Mouse (Mus musculus): ENCODE data around the gene Il34. TPM values are rescaled to one million over a fixed set of nuclear protein-coding genes. Genes with fewer than 3 reads are reported as not detected.
"Not testable (repeated sequence)": the region's sequence is repeated elsewhere in the genome, so short reads cannot be mapped to it uniquely, and the experiment has no call there.

Il34 gene
- total RNA-seq, 4 experiments from 2014 or later, result 51.6 to 101 (median 76.5) TPM

DNA sequence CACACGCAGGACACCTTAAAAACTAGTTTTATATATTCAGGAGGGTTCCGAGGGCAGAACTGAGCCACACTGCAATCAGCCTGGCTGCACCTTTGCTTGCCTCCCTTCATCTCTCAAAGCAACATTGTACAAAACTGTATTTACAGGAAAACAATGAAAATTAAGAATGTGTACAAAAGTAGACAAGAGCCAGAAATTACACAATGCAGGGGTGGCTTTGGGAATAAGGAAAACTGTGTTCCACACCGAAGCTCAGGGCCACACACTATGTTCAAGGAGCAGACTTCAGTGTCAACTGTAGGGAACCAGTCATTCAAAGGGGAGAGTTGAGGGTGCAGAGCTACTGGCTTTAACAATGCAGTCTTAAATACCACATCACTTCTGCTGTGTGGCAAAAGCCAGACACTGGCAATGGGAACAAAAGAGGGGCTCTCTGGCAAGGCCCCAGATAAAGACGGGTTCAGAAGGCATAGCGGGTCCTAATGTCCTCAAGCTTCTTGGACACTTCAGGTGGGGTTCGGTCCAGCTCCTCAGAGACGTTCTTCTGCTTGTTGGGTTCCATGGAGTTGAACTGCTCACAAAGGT is 4.8 kb upstream of the Il34 start:
- DNase-seq, result no peak

DNA sequence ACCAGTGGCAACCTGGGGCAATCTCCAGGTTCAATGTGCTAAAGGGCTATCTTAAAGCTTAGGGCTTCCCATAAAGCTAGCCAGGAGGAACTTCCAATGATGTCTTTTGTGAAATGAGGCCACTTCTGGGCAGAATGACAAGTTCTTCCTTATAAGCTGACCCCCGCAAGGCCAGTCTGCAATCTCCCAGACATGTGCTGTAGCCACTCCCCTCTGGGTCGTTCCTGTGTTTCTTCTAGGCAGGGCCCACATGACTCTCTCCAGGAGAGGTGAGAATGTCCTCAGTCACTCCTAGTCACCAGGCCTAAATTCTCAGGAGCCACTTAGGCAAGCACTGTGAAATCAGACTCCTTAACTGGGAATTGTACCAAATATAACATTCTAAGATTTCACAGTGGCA is 4.1 kb upstream of the Il34 start:
- no peak for DNase-seq

DNA sequence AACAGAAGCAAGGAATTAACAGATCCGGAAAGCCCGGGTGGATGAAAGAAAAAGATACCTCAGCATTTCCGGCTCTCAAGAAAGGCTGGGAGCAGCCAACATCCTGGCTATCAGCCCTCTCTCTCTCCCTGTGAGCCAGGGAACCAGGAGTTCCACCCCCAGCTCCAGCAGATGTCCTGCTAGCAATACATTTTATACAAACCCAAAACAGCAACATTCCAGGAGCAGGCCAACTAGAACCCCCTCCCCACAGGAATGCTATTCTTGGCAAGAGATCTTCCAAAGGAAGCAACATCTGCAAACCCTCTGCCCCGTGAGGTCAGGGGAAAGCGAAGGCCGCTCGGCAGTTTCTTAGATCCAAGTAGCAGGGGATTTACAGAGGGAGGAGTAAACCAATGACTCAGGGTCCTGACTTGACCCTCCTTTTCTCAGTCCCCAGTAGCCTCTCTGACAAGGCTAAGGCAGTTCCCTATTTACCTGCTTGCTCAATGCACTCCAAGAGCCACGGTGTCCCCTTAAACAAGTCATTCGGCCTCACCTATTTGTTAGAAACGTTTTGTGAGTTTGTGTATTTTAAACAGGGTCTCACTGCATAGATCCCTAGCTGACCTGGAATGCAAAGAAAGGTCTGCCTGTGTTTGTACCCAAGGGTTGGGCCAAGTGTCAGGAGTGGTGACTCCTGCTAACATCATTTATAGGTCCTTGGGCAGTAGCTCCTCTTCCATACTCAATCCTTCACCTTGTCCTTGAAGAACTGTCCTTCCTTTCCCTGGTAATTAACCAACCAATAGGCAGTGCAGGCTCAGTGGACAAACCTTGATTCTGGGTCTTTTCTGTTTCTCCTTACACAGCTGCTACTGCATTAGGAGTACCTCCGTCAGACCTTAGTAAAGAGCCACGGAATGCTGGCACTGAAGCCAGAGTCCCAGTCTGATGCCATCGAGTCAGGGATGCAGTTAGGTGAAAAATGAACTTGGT is 3.1 kb upstream of the Il34 start:
- DNase-seq, result no peak

DNA sequence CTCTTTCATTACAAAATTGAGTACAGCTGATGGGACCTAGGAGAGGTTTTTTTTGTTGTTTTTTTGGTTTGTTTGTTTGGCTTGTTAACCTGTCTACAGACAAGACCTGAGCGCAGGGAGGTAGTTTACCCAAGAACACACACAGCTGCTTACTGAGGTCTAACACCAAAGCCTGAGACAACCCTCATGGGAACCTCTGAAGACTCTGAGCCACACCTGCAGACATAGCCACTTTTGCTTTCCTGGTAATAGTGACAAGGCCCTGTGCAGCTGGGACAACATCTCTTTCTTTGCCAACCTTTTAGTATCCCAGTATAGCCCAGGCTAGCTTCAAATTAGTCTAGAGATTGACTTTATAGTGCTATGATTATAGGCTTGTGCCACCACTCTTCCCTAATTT is 422 bp upstream of the Il34 start:
- DNase-seq, result no peak

DNA sequence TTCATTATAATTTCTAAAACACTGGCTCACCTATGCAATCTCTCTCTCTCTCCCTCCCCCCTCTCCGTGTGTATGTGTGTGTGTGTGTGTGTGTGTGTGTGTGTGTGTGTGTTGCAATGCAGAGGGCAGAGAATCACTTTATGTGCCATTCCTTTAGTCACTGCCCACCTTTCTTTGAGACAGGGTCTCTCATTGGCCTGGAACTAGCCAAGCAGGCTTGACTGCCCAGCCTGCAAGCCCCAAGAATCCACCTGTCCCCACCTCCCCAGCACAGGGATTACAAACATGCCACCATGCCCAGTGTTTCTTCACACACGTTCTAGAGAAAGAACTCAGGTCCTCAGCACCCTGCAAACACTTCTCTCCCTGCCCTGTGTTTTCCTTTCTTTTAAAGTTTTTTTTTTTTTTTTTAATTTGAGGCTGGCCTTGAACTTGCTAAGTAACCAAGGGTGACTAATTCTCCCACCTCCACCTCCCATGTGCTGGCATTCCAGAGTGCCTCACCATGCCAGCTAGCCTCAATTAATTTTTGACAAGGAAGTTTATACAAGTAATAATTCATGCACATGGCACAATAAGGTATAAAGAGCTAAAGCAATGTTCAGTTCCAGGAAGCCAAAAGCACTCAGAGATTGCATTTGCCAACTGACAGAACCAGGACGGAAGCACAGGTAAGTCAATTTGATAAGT is 754 bp downstream of the Il34 start:
- DNase-seq, result no peak

DNA sequence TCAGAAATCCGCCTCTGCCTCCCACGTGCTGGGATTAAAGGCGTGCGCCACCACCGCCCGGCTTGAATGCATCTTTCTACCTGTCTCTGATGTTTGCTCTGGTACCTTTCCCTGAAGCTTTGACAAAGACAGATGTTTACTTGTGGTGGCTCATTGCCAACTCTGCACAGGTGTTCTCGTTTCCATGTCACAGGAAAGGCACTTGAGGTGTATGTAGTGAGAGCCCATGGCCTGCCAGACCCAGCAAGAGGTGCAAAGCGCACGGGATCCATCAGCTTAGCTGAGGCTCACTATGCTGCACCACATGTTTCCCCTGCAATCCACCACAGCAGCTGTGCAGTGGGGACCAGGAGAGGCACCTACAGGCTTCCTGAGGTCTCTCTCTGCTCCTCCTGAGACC is 1.9 kb downstream of the Il34 start:
- DNase-seq, result no peak

DNA sequence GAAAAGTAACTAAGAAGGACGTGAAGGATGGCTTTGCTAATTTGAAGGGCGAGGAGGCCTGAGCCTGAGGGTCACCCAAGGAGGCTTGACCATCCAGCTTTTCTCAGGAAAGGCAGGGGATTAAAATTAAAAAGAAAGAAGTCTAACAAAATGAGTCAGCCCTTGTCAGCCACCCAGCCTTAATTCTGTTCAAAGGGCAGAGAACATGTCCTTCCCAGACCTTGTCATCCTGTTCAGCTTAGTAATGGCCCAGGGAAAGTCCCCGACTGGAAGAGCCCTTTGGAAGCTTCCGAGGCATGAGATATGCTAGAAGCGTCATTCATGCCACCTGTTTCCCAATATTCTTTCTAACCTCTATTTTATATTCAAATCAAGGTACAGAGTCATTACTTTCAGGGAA is 2.7 kb downstream of the Il34 start:
- DNase-seq, result no peak

DNA sequence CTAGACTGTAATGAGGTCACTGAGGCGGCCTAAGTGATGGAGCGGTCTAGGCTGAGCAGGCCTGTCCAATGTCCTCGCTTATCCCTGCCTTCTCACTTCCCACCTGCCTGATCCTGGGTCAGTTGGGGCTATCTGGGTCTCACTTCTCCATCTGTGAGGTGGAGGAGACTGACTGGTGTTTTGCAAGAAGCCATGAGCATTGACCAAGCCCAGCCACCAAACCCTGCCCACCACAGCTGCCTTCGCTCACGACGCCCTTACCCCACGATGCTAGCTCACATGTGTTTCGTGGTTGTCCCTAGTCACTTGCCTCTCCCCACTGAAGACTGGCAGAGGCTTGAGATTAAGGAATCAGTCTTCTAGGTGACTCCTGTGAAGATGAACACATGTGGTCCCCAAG is 8.6 kb downstream of the Il34 start:
- no peak for DNase-seq

DNA sequence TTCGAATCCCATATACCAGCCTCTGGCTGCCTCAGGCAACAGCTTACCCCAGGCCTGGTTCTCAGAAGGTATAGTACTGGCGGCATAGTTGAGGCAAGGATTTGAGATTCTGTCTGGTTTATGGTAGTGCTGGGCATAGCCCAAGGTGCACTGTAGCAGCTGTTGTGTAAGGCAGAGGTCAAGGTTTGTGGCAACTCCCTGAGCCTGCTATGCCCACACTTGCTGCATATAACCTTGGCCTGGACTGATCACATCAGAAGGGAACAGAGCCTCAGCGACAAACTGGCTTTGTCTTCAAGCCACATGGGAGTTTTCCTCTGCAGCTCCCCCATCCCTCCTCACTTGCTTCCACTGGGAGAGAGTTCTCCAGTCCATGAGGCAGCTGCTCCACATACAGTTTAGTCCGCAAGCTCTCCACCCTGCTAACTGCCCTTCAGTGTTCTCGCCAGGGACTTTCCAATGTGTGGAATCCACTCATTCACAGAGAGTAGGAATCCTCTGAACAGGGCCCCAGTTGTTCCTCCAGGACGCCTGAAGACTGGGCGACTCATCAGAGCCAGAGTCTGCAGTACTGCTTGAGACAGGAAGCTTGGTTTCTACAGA is 11.3 kb downstream of the Il34 start:
- no peak for DNase-seq

DNA sequence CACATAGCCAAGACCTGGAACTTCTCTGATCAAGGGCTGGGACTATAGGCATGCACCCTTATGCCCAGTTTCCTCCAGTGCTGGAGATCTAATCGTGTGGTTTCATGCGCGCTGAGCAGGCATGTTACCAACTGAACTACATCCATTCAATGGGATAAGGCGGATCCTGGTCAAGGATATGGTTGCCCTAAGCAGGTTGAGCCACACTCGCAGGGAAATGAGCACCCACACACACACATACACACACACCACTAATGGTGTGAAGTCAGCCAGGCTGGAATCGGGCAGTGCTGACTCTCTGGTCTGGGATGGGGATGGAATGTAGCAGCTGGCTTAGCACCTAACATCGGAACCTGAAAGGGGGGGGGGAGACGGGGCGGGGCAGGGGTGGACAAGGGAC is 11.8 kb downstream of the Il34 start:
- no peak for DNase-seq

DNA sequence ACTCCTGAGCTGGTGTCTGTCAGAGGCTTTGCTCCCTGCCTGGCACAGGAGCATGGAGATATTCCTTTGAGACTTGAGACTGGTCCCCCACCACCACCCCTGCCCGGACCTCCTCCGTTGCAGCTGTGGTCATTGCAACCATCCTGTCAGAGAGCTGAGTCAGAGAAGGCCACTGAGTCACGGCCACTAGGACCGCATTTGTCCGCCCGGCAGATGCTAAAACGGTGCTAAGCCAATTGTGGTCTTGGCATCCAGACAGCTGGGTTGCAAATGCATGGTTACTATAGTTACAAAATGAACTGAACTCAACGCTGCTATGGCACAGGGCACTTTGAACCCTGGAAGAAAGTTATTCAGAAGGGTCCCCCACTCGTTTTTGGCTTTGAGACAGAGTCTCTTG is 12.2 kb downstream of the Il34 start:
- no peak for DNase-seq

DNA sequence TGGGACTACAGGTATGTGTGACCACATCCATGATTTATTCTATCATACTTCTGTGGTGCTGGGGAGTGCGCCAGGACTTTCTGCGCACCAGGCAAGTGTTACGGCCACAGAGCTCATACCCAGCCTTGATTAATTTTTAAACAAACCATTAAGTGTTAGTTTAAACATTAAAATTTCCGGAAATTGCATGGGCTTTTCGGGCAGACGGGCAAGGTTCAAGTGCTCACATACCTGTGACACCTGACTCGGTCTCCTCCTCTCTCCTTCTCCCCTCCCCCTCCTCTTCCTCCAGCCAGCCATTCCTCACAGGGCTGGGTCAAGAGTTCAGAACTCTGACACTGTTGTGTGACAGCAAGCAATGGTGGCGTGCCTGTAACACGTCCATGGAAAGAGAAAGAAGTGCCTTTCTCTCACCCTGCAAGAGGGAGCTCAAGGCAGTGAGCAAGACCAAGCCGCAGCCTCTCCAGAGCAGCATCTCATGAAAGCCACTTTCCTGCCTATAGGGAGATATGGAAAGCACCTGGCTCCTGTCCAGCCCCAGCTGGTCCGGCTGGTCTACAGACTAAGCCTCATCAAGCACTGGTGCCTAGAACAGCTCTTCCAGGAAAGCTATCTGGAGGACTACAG is 13.0 kb downstream of the Il34 start:
- no peak for DNase-seq

DNA sequence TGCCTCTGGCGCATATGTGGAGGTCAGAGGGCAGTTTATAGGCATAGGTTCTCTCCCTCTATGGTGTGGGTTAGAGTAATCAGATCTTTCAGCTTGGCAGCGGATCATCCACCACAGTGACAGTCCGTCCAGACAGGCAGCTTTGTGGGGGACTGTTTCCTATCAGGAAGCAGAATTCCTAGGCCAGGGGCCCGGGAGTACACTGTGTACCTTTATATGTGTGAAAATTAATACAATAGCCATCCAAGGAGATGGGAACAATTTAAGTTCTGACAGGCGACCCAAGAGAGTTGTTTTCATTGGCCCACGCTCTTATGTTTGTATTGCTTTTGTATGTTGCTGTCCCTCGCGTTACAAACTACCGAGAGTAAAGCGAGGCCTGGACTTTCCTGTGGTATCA is 14.6 kb downstream of the Il34 start:
- DNase-seq, result no peak

DNA sequence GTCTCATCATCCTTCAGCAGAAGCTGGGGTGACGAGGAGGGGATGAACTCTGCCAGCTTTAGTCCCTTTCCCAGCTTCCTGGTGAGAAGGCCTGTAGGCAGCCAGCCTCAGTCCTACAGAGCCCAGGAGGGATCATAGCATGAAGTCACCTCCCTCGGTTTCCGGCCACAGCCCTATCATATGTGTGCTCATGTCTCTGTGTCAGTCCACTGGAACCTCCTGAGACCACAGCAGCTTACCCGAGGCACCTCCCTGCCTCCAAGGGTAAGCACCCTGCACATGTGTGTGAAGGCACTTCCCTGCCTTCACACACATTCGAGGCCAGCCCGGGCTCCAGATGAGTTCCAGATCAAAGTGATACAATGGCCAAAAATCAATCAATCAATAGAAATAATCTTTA is 15.5 kb downstream of the Il34 start:
- no peak for DNase-seq

DNA sequence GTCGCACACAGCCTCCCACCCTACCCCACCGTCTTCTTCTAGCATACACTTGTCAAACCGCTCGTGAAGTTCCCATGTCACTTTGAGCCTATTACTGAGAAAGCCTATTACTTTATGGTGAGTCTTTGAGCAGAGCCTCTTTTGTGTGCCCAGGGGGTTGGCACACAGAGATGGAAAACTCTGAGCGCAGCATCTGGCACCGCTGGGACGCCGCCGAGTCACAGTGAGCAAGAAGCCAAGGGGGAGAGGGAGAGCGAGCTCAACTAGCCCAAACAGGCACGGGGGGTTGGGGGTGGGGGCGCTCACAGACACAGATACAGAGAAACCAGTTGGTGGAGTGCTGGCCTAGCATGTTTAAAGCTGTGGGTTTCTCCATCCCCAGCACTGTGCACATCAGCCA is 16.2 kb downstream of the Il34 start:
- DNase-seq, result no peak

DNA sequence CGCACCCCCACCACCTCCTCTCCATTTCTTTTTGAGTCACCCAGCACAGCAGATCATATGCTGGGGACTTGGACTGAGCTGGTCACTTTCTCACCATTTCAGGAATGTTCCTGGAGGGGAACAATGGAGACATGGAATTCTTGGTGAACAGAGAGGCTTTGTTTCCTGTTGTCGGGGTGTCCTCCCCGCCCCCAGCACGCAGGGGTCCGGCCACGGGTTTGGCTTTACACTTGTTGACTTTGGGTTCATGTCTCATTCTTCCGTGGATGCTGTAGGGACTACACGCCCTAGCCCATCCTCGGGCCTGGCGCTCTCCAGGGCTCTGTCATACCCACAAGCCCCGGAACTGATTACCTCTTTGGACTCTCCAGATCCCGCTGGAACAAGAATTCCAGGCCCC is 16.7 kb downstream of the Il34 start:
- DNase-seq, result no peak

DNA sequence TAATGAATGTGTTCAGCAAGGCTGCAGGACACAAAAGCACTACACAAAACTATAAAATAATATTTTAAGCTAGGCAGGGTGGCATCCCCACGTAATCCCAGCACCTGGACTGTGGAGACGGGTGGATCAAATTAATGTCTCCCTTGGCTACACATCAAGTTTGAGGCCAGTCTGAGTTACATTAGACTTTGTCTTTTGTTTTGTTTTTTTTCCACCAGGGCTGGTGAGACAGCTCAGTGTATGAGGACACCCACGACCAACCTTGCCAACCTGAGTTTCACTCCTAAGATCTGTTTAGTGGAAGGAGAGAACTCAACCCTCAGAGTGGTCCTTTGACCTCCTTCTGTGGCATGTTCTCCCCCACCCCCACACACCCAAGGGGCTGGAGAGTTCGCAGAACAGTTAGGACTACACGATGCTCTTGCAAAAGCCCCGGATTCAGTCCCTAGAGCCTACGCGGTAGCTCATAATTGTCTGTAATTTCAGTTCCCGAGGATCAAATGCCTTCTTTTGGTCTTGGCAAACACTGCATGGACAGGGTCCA is 18.2 kb downstream of the Il34 start:
- no peak for DNase-seq

DNA sequence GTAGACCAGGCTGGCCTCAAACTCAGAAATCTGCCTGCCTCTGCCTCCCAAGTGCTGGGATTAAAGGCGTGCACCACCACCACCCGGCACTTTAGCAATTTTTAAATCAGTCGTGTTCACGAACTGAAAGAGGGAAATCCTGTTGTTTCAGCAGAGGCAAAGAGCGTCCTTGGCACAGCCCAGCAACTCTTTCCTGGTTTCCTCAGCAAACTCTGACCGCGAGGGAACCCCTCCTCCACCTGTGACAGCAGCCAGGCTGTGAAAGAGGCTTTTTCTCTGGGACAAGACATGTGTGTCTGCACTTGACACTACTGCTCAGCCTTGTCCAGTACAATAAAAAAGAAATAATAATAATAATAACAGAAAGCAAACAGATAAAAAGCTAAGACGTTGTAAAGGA is 18.8 kb downstream of the Il34 start:
- no peak for DNase-seq

DNA sequence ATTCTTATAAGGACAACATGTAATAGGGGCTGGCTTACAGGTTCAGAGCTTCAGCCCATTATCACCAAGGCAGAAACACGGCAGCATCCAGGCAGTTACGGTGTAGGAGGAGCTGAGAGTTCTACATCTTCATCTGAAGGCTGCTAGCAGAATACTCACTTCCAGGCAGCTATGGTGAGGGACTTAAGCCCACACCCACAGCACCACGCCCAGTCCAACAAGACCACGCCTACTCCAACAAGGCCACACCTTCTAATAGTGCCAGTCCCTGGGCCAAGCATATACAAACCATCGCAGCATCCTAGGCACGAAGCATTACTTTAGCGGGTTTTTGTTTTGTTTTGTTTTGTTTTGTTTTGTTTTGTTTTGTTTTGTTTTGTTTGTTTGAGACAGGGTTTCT is 19.2 kb downstream of the Il34 start:
- DNase-seq, result not testable (repeated sequence)

DNA sequence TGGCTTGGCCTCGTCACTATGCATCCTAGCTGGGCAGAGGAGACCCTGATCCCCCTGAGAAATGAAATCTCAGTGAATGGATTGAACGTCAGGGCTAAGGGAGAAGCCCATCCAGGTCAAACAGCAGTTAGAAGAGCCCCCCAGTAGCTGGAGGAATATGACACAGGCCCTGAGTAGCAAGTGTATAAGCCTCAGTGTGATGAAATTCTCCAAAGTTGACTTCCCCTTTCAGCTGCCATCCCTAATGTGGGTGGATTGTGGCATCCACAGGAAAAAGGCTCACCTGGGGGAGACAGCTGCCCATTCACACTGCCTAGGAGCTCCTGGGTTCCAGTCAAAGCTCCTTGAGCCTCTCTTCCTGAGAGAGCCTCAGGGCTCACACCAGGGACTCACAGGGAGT is 20.4 kb downstream of the Il34 start:
- no peak for DNase-seq

DNA sequence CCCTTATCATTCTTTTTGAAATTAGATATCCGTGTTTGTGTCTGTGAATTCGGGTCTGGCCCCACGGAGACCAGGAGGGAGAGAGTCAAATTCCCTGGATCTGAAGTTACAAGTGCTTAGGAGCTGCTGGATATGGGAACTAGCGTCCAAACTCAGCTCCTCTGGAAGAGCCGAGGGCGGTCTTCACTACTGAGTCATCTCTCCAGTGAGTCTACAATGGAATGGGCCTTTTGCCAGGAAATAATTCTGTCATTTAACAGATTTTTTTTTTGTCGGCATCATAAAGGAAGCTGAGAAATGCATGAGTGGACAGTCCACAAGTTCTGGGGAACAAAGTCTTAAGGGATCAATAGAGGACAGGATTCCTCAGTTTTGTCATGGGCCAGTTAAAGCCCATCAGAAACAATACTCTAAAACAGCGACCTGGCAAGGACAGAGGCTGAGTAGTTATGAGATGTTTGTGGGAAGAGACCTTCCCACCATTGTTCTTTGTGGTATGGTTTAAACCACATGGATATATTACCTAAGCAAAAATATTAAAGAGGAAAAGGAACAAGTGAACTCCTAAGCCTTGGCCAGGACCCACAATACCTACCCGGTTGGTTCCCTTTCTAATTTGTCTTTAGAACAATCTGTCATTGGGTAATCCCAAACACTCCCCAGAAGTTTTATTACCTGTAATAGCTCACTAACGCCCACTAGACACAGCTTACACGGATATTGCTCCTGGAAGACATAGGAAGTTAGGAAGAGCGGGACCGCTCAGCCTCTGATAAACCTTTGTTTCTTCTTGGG is 25.6 kb downstream of the Il34 start:
- DNase-seq, result no peak

DNA sequence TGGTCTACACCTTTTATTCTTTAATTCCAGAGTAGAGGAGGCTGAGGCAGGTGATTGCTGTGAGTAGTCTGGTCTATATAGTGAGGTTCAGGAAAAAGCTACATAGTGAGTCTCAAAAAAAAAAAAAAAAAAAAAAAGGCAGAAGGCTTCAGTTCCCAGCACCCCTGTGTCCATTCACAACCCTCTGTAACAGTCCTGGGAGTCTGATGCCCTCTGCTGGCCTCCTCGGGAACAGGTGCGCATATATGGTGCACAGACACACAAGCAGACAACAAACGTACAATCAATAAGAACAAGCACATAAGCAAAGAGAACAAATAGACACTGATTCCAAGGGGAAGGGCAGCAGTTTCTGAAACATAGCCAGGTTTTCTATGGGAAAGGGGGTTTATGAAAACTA is 29.4 kb downstream of the Il34 start:
- DNase-seq, result no peak

Data from adrenal gland, adult 8-10 months (tissue).